Mouse (Mus musculus) lung, embryonic 14.5 days (tissue): Measurements from ENCODE around the gene Ahcyl2. TPM values are rescaled to one million over a fixed set of nuclear protein-coding genes. Genes with fewer than 3 reads are reported as not detected.

Experiments
- ATAC-seq: fragments of 200-750 bp; cut with Nextera tagmentation; 2 replicates; pipeline ENCODE4 v1.8.0; 2017; ENCODE audit warnings: mild to moderate bottlenecking, moderate TSS enrichment, moderate library complexity; ENCODE audit not compliant: insufficient read depth
- DNase-seq: peaks from one replicate; pipeline ENCODE4 v3.0.0-alpha.2; 2015
- H3K27ac ChIP-seq: fragments of 300-500 bp; sonication (generic); 2 replicates; pipeline ENCODE4 v1.5.1; 2014; ENCODE audit warnings: low read depth, mild to moderate bottlenecking, moderate library complexity
- H3K27me3 ChIP-seq: fragments of 300-500 bp; sonication (generic); 2 replicates; pipeline ENCODE4 v1.6.1; 2014; ENCODE audit warnings: low read length, control low read depth; ENCODE audit not compliant: insufficient read depth
- H3K36me3 ChIP-seq: fragments of 300-500 bp; sonication (generic); 2 replicates; pipeline ENCODE4 v1.6.1; 2014; ENCODE audit warnings: control low read depth; ENCODE audit not compliant: insufficient read depth
- H3K4me1 ChIP-seq: fragments of 300-500 bp; sonication (generic); 2 replicates; pipeline ENCODE4 v1.6.1; 2014; ENCODE audit warnings: antibody characterized with exemption, control low read depth; ENCODE audit not compliant: insufficient read depth
- H3K4me2 ChIP-seq: fragments of 300-500 bp; sonication (generic); 2 replicates; pipeline ENCODE4 v1.6.1; 2014; ENCODE audit warnings: mild to moderate bottlenecking
- H3K4me3 ChIP-seq: fragments of 300-500 bp; sonication (generic); 2 replicates; pipeline ENCODE4 v1.5.1; 2014; ENCODE audit warnings: low read depth, low read length
- H3K9ac ChIP-seq: fragments of 300-500 bp; sonication (generic); 2 replicates; pipeline ENCODE4 v1.6.1; 2014
- H3K9me3 ChIP-seq: fragments of 300-500 bp; sonication (generic); 2 replicates; pipeline ENCODE4 v1.6.1; 2016; ENCODE audit warnings: low read depth, low read length, control low read depth
- CTCF ChIP-seq: IDR thresholded peaks from 2 replicates; pipeline ENCODE4 v1.5.1; 2016; ENCODE audit warnings: antibody characterized with exemption, low read depth
- WGBS: fragments of 180-500 bp; shearing (Covaris S2); extraction: QIAGEN DNeasy Blood & Tissue Kit; methylation state at CpG from one replicate; pipeline ENCODE4 v1.1.7; 2014; 5-methylcytosine and 5-hydroxymethylcytosine counted together
- polyA plus RNA-seq: library from polyadenylated mRNA; unstranded; fragments of >200 nt; fragmentation: Nextera tagmentation; extraction: Ambion mirVana; gene quantifications from 2 replicates; pipeline ENCODE4 v1.2.1, GENCODE M21; 2014

The Ahcyl2 gene
- polyA plus RNA-seq, 1 experiment from 2014 or later = 12.4 TPM

GRCm38 (mm10) chr6:29772236-29772635, 4.4 kb downstream of the Ahcyl2 start:
- Histone ChIP-seq H3K4me1 (no peaks in the 10 kb centered on the region), H3K9ac (no peak overlapping the region), H3K4me2 (no peak overlapping the region), H3K9me3 (no peaks in the 10 kb centered on the region), H3K27me3 (no peaks in the 10 kb centered on the region), H3K36me3 (no peaks in the 10 kb centered on the region), H3K27ac (no peak overlapping the region), H3K4me3 (no peak overlapping the region)
- ATAC-seq (no peak), DNase-seq (no peak)
- no peak for TF ChIP-seq CTCF
- WGBS = 91% methylated on average over 3 of the region's 3 CpGs

DNA sequence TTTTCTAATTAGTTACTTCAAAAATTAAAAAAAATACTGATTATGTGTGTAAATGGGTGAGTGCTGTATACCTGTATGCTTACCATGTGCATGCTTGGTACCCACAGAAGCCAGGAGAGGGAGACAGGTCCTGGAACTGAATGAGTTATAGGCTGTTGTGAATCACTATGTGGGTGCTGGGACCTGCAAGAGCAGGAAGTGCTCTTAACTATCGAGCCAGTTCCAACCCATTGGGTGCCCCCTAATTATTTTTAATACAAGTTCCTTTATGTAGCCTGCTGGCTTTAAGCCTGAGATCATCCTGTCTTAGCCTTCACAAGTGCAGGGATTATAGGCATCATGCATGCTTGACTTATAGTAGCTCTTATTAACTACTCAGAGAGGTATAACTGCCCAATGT, 6.3 kb downstream of the Ahcyl2 start:
- Histone ChIP-seq H3K4me3 (no peak overlapping the region), H3K9me3 (no peaks in the 10 kb centered on the region), H3K9ac (no peak overlapping the region), H3K4me1 (no peaks in the 10 kb centered on the region), H3K36me3 (no peaks in the 10 kb centered on the region), H3K4me2 (no peak overlapping the region), H3K27me3 (no peaks in the 10 kb centered on the region), H3K27ac (no peak overlapping the region)
- no peak for TF ChIP-seq CTCF
- WGBS = 87% methylated on average over 1 of the region's 1 CpGs
- DNase-seq (no peak), ATAC-seq (no peak)

DNA sequence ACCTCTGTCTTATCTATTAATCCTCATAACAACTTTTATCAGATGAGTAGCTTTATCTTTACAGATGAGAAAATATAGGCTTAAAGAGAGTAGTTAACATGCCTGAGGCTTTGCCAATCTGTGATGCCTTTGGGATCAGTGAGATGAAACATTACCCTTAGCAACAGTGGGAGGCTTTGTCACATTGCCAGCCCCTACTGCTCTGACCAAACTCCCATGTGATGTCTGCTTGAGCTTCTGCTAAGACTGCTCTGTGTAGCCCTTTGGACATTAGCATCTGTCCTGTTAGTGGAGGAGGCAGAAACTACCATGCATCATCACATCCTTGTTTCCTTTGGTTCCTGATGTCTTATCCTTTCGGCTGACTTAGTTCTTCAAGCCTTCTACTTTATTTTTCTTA, 7.8 kb downstream of the Ahcyl2 start:
- 83% methylated on average over 1 of the region's 1 CpGs for WGBS
- H3K4me3 ChIP-seq = no peak overlapping the region
- TF ChIP-seq CTCF = no peak
- H3K27me3 ChIP-seq = no peaks in the 10 kb centered on the region
- no peak overlapping the region for H3K27ac ChIP-seq
- no peak overlapping the region for H3K9ac ChIP-seq
- H3K4me2 ChIP-seq = no peak overlapping the region
- H3K9me3 ChIP-seq = no peaks in the 10 kb centered on the region
- H3K4me1 ChIP-seq = no peaks in the 10 kb centered on the region
- H3K36me3 ChIP-seq = no peaks in the 10 kb centered on the region
- no peak for ATAC-seq
- DNase-seq = peak; percentile 24

DNA sequence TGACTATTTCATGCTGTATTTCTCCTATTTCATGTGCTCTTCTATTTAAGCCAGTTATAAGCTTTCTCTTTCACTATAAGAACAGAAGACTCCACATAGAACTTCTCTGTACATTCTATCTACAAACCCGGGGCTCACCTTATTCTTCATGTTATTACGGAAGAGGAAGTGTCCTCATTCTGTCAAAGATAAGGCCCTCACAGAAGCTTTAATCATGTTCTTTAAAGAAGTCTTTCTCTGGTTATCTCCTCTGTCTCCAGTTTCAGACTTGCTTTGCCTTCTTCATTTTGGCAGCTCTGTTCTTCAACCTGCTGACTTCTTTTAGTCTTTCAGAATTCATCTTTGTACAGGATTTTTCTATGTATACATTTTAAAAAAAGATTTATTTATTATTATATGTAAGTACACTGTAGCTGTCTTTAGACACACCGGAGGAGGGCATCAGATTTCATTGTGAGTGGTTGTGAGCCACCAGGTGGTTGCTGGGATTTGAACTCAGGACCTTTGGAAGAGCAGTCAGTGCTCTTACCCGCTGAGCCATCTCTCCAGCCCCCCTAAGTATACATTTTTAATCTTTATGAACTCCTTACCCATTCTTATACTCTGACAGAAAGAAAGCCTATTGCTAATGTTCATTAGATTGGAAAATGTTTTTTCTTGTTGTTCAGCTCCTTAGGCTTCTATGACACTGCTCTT, 8.9 kb downstream of the Ahcyl2 start:
- DNase-seq = no peak
- H3K9me3 ChIP-seq = no peaks in the 10 kb centered on the region
- WGBS = 68% methylated on average over 4 of the region's 4 CpGs
- H3K4me1 ChIP-seq = no peaks in the 10 kb centered on the region
- H3K4me3 ChIP-seq = no peak overlapping the region
- no peak overlapping the region for H3K9ac ChIP-seq
- H3K27ac ChIP-seq = no peak overlapping the region
- TF ChIP-seq CTCF = no peak
- no peak overlapping the region for H3K4me2 ChIP-seq
- ATAC-seq = no peak
- H3K36me3 ChIP-seq = no peaks in the 10 kb centered on the region
- H3K27me3 ChIP-seq = no peaks in the 10 kb centered on the region

- Histone ChIP-seq H3K9me3 (no peaks in the 10 kb centered on the region), H3K4me3 (no peak overlapping the region), H3K4me2 (no peak overlapping the region), H3K27me3 (no peaks in the 10 kb centered on the region), H3K4me1 (no peaks in the 10 kb centered on the region), H3K27ac (no peak overlapping the region), H3K9ac (no peak overlapping the region), H3K36me3 (no peaks in the 10 kb centered on the region)
- 86% methylated on average over 3 of the region's 3 CpGs for WGBS
- no peak for DNase-seq
- no peak for TF ChIP-seq CTCF
- ATAC-seq = no peak
Observed at GRCm38 (mm10) chr6:29777238-29777555, 9.4 kb downstream of the Ahcyl2 start.

DNA sequence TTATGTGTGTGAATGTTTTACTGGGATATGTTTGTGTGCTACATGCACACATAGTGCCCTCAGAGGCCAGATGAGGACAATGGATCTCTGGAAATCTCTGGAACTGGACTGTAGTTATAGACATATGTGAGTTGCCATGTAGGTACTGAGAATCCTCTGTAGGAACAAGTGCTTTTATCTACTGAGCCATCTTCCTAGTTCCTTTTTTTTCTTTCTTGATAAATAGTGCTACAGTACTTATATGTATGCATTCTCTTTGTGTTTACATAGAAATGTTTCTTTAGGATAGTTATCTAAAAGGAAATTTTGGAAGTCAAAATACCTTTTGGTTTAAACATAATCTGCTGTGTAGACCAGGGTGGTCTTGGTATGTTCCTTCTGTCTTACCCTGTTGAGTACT, 12.3 kb downstream of the Ahcyl2 start:
- no peak for DNase-seq
- Histone ChIP-seq H3K4me3 (no peak overlapping the region), H3K4me1 (no peaks in the 10 kb centered on the region), H3K4me2 (no peak overlapping the region), H3K9me3 (no peaks in the 10 kb centered on the region), H3K27me3 (no peaks in the 10 kb centered on the region), H3K36me3 (no peaks in the 10 kb centered on the region), H3K9ac (no peak overlapping the region), H3K27ac (no peak overlapping the region)
- TF ChIP-seq CTCF = no peak
- ATAC-seq = no peak

- no peaks in the 10 kb centered on the region for H3K27me3 ChIP-seq
- 87% methylated on average over 2 of the region's 2 CpGs for WGBS
- no peak overlapping the region for H3K4me3 ChIP-seq
- TF ChIP-seq CTCF = no peak
- no peaks in the 10 kb centered on the region for H3K4me1 ChIP-seq
- DNase-seq = no peak
- no peak overlapping the region for H3K9ac ChIP-seq
- no peaks in the 10 kb centered on the region for H3K9me3 ChIP-seq
- no peaks in the 10 kb centered on the region for H3K36me3 ChIP-seq
- no peak overlapping the region for H3K4me2 ChIP-seq
- no peak overlapping the region for H3K27ac ChIP-seq
- ATAC-seq = no peak
Observed at GRCm38 (mm10) chr6:29780571-29780970, 12.8 kb downstream of the Ahcyl2 start.

DNA sequence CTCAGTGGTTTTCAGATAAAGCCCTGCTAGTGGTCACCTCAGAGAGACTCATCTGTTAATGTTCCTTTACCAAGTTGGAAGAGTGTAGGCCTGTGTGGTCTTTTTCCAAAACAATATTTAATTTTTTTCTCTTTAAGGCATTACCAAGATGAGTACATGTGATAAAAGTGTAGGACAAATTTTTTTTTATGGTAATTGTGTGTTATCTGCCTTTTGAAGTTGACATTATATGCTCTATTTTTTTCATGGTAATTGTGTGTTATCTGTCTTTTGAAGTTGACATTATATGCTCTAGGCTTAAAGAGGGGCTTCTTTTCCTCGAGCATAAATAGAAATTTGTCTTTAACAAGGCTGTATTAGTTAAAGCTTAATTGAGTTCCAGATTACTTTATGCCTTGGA, 14.4 kb downstream of the Ahcyl2 start:
- Histone ChIP-seq H3K36me3 (no peaks in the 10 kb centered on the region), H3K4me3 (no peak overlapping the region), H3K4me2 (no peak overlapping the region), H3K27ac (no peak overlapping the region), H3K9ac (no peak overlapping the region), H3K9me3 (no peaks in the 10 kb centered on the region), H3K4me1 (no peaks in the 10 kb centered on the region), H3K27me3 (no peaks in the 10 kb centered on the region)
- 51% methylated on average over 1 of the region's 1 CpGs for WGBS
- no peak for DNase-seq
- ATAC-seq = no peak
- TF ChIP-seq CTCF = no peak
